Mouse (Mus musculus) brain, embryonic 14.5 days (tissue): ENCODE results near the gene Gabrb2. TPM values are rescaled to one million over a fixed set of nuclear protein-coding genes. Genes with fewer than 3 reads are reported as not detected.

Experiments
- DNase-seq: peaks from one replicate; pipeline ENCODE4 v3.0.0-alpha.2; 2011; ENCODE audit warnings: low read depth
- CTCF ChIP-seq: fragments of 200-500 bp; IDR thresholded peaks from 2 replicates; pipeline ENCODE4 v1.5.1; 2012; ENCODE audit warnings: inconsistent platforms, mild to moderate bottlenecking, moderate library complexity, borderline replicate concordance; ENCODE audit not compliant: insufficient read depth, insufficient read length; ENCODE audit errors: extremely low read depth
- POLR2A ChIP-seq: fragments of 200-500 bp; IDR thresholded peaks from 2 replicates; pipeline ENCODE4 v1.6.1; 2012; ENCODE audit warnings: mild to moderate bottlenecking, inconsistent platforms, borderline replicate concordance; ENCODE audit not compliant: poor library complexity, insufficient read depth, insufficient read length, severe bottlenecking; ENCODE audit errors: extremely low read depth
- polyA plus RNA-seq: library from polyadenylated mRNA; depleted of rRNA; stranded (reverse); fragments of >200 nt; gene quantifications from 2 replicates; pipeline ENCODE4 v1.2.3, GENCODE M21; 2012; rRNA removed

Gene Gabrb2
- polyA plus RNA-seq, 1 experiment: 19.5 TPM

GRCm38 (mm10) chr11:42575146-42575873, 155.8 kb downstream of the Gabrb2 start:
- DNase-seq: no peak
- TF ChIP-seq POLR2A (no peak), CTCF (no peak)

- TF ChIP-seq CTCF (no peak), POLR2A (no peak)
Measured at GRCm38 (mm10) chr11:42579804-42580203, 160.2 kb downstream of the Gabrb2 start.

GRCm38 (mm10) chr11:42581123-42581522, 161.6 kb downstream of the Gabrb2 start:
- DNase-seq: no peak
- TF ChIP-seq CTCF (no peak), POLR2A (no peak)

More at GRCm38 (mm10) chr11:42579804-42580203, 160.2 kb downstream of the Gabrb2 start:
- DNase-seq: peak; percentile 47

GRCm38 (mm10) chr11:42581753-42582152, 162.2 kb downstream of the Gabrb2 start:
- no peak for TF ChIP-seq POLR2A
- TF ChIP-seq CTCF: no peak
- DNase-seq: no peak

- TF ChIP-seq CTCF (no peak), POLR2A (no peak)
- no peak for DNase-seq
Measured at GRCm38 (mm10) chr11:42592418-42592817, 172.9 kb downstream of the Gabrb2 start.

GRCm38 (mm10) chr11:42606225-42606624, 186.7 kb downstream of the Gabrb2 start:
- no peak for TF ChIP-seq POLR2A
- no peak for TF ChIP-seq CTCF
- DNase-seq: peak; percentile 61

GRCm38 (mm10) chr11:42609128-42609763, 189.7 kb downstream of the Gabrb2 start:
- TF ChIP-seq POLR2A: no peak
- no peak for TF ChIP-seq CTCF
- DNase-seq: no peak

GRCm38 (mm10) chr11:42618195-42618594, 198.6 kb downstream of the Gabrb2 start:
- TF ChIP-seq POLR2A: no peak
- no peak for TF ChIP-seq CTCF
- peak; percentile 21 for DNase-seq

- no peak for DNase-seq
- TF ChIP-seq POLR2A: no peak
- no peak for TF ChIP-seq CTCF
Measured at GRCm38 (mm10) chr11:42621109-42621508, 201.6 kb downstream of the Gabrb2 start.

GRCm38 (mm10) chr11:42650111-42650510, 230.6 kb downstream of the Gabrb2 start:
- DNase-seq: peak; percentile 72
- TF ChIP-seq CTCF: no peak
- TF ChIP-seq POLR2A: no peak

- no peak for DNase-seq
- TF ChIP-seq CTCF: no peak
- TF ChIP-seq POLR2A: no peak
Measured at GRCm38 (mm10) chr11:42651572-42651971, 232.0 kb downstream of the Gabrb2 start.

GRCm38 (mm10) chr11:42654189-42654588, 234.6 kb downstream of the Gabrb2 start:
- TF ChIP-seq POLR2A: no peak
- TF ChIP-seq CTCF: no peak
- peak; percentile 95 for DNase-seq

- DNase-seq: no peak
- no peak for TF ChIP-seq POLR2A
- no peak for TF ChIP-seq CTCF
Measured at GRCm38 (mm10) chr11:42668657-42669056, 249.1 kb downstream of the Gabrb2 start.

Other genes starting within 250 kb of the Gabrb2 start
- 9.5 and 12.7 TPM in 2 replicates for gene Gabra1, start 236.8 kb upstream of the Gabrb2 start, polyA plus RNA-seq
- not detected in 2 replicates for gene Gabra6, start 98.7 kb upstream of the Gabrb2 start, polyA plus RNA-seq